Mouse (Mus musculus): ENCODE results near the gene C530008M17Rik. TPM values are rescaled to one million over a fixed set of nuclear protein-coding genes. Genes with fewer than 3 reads are reported as not detected.
"Not testable (repeated sequence)": the region's sequence is repeated elsewhere in the genome, so short reads cannot be mapped to it uniquely, and the experiment has no call there.

The C530008M17Rik gene
- polyA plus RNA-seq, 1 experiment from 2014 or later: 58.5 TPM

DNA sequence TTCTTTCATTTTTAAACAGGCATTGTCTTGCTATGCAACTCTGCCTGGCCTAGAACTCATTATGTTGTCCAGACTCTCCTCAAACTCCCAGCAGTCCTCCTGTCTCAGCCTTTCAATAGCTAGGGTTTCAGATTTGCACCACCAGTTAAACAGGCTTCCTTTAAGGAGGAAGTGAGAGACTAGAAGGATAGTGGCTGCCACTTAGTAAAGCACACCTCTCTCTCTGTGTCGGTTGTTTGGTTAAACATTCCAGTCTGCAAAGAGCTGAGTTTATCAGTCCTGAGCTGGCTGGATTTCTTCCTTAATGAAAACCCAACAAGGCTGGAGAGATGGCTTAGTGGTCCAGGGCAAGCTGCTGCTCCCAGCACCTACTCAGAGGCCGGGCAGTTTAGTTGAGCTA is 236.3 kb downstream of the C530008M17Rik start:
- ATAC-seq (ENCODE audit: low read depth): no peak
- Histone ChIP-seq H3K27me3 (no peaks in the 10 kb centered on the region), H3K27ac (replicated peaks) (no peak overlapping the region), H3K9me3 (no peaks in the 10 kb centered on the region), H3K4me2 (no peak overlapping the region), H3K9ac (no peak overlapping the region), H3K4me3 (no peak overlapping the region), H3K4me1 (replicated peaks) (no peaks in the 10 kb centered on the region), H3K36me3 (peaks cover 79% of the 10 kb centered on the region)
- WGBS: 95% methylated on average over 2 of the region's 2 CpGs

GRCm38 (mm10) chr5:76893084-76893483 is 236.8 kb downstream of the C530008M17Rik start:
- Histone ChIP-seq H3K9me3 (no peaks in the 10 kb centered on the region), H3K27me3 (no peaks in the 10 kb centered on the region), H3K9ac (no peak overlapping the region), H3K27ac (replicated peaks) (no peak overlapping the region), H3K36me3 (peaks cover 78% of the 10 kb centered on the region), H3K4me2 (no peak overlapping the region), H3K4me3 (no peak overlapping the region), H3K4me1 (replicated peaks) (no peaks in the 10 kb centered on the region)
- 94% methylated on average over 2 of the region's 2 CpGs for WGBS
- ATAC-seq (ENCODE audit: low read depth): no peak

DNA sequence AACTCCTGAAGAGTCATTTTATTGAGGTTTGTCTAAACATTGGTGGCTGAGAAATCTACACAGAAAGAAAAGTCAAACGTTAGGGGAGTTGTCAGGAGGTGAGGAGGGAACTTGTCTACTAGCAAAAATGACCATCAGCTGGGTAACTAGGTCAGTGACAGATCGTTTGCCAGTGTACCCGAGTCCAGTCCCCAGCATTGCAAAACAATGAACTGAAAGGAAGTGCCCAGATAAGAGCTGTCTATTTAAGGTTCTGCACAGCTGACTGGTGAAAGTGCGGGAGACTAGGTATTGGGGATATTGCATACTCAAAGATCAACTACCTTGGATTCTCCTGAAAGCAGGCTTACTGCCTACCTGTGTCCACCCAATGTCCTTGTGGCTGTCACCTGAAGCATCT is 245.8 kb downstream of the C530008M17Rik start:
- WGBS: 83% methylated on average over 4 of the region's 4 CpGs
- H3K4me1 ChIP-seq (replicated peaks): peaks cover 14% of the 10 kb centered on the region
- H3K9me3 ChIP-seq: no peaks in the 10 kb centered on the region
- no peak for ATAC-seq (ENCODE audit: low read depth)
- H3K4me3 ChIP-seq: no peak overlapping the region
- no peaks in the 10 kb centered on the region for H3K27me3 ChIP-seq
- no peak overlapping the region for H3K27ac ChIP-seq (replicated peaks)
- H3K4me2 ChIP-seq: no peak overlapping the region
- H3K36me3 ChIP-seq: peaks cover 12% of the 10 kb centered on the region; the same call in 1 of the 2 replicates
- no peak overlapping the region for H3K9ac ChIP-seq

GRCm38 (mm10) chr5:76904713-76905404 is 248.5 kb downstream of the C530008M17Rik start:
- Histone ChIP-seq H3K4me2 (peak overlapping the region; percentile 79), H3K9ac (peak overlapping the region; percentile 87), H3K4me3 (peak overlapping the region; percentile 74), H3K27ac (replicated peaks) (peak overlapping the region; percentile 91), H3K27me3 (no peaks in the 10 kb centered on the region), H3K36me3 (peaks cover 2% of the 10 kb centered on the region; the same call in 1 of the 2 replicates), H3K9me3 (no peaks in the 10 kb centered on the region), H3K4me1 (replicated peaks) (peaks cover 14% of the 10 kb centered on the region)
- peak; percentile 78 for ATAC-seq (ENCODE audit: low read depth)
- WGBS: 2% methylated on average over 19 of the region's 19 CpGs

GRCm38 (mm10) chr5:76905405-76906154 is 249.3 kb downstream of the C530008M17Rik start, which contains the start of gene Aasdh:
Gene Aasdh (minus strand): TSS chr5:76905514.
- H3K9me3 ChIP-seq: no peaks in the 10 kb centered on the region
- WGBS: under 1% methylated on average over 47 of the region's 47 CpGs
- peak within 1 kb of the TSS; percentile 79 for H3K4me2 ChIP-seq
- no peaks in the 10 kb centered on the region for H3K27me3 ChIP-seq
- H3K4me3 ChIP-seq: peak within 1 kb of the TSS; percentile 74
- ATAC-seq (ENCODE audit: low read depth): peak; percentile 99
- H3K9ac ChIP-seq: peak within 1 kb of the TSS; percentile 87
- H3K4me1 ChIP-seq (replicated peaks): peaks cover 14% of the 10 kb centered on the region
- no peaks in the 10 kb centered on the region for H3K36me3 ChIP-seq
- peak within 1 kb of the TSS; percentile 91 for H3K27ac ChIP-seq (replicated peaks)

DNA sequence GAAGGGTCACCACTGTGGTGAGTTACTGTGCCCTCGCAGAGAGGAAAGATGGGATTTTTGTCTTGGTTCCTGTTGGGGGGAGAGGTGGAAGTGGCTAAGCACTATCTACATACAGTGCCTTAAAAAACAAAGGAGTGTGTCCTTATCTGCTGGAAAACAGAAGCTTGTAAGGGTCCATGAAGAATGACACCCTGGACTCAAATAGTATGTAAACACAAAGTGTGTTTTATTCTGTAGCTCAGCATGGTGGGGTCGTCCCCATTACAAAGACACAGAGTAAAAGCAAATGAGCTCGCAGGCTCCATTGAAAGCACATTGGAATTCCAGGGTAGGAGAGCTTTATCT is 249.8 kb downstream of the C530008M17Rik start:
- no peak for ATAC-seq (ENCODE audit: low read depth)
- H3K9ac ChIP-seq: peak overlapping the region; percentile 87
- H3K27me3 ChIP-seq: no peaks in the 10 kb centered on the region
- 31% methylated on average over 3 of the region's 3 CpGs for WGBS
- peak overlapping the region; percentile 74 for H3K4me3 ChIP-seq
- no peaks in the 10 kb centered on the region for H3K9me3 ChIP-seq
- peaks cover 14% of the 10 kb centered on the region for H3K4me1 ChIP-seq (replicated peaks)
- peak overlapping the region; percentile 91 for H3K27ac ChIP-seq (replicated peaks)
- H3K36me3 ChIP-seq: no peaks in the 10 kb centered on the region
- H3K4me2 ChIP-seq: peak overlapping the region; percentile 79

- no peaks in the 10 kb centered on the region for H3K9me3 ChIP-seq
- H3K4me2 ChIP-seq: no peak overlapping the region
- H3K36me3 ChIP-seq: peaks cover 14% of the 10 kb centered on the region
- no peak overlapping the region for H3K4me3 ChIP-seq
- no peak for ATAC-seq (ENCODE audit: low read depth)
- no peak overlapping the region for H3K9ac ChIP-seq
- H3K27me3 ChIP-seq: no peaks in the 10 kb centered on the region
- peaks cover 8% of the 10 kb centered on the region for H3K4me1 ChIP-seq (replicated peaks)
- H3K27ac ChIP-seq (replicated peaks): no peak overlapping the region
- WGBS: 82% methylated on average over 3 of the region's 3 CpGs
Observed at GRCm38 (mm10) chr5:76910807-76911206, 254.5 kb downstream of the C530008M17Rik start.

DNA sequence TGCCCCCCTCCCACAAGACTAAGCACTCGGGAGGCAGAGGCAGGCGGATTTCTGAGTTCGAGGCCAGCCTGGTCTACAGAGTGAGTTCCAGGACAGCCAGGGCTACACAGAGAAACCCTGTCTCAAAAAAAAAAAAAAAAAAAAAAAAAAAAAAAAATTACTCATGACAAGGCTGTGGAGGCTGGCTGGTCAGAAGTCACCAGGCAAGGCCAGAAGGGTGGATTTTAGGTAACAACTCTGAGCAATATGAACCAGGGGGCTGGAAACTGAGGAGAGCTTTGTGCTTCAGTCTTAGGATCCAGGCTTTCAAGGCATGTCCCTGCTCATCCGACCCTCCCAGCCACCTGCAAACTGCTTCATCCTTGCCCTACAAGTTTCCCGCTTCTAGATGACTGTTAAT is 256.2 kb downstream of the C530008M17Rik start:
- not testable (repeated sequence) for H3K4me3 ChIP-seq; H3K4me2 ChIP-seq; H3K4me1 ChIP-seq (replicated peaks); ATAC-seq (ENCODE audit: low read depth); H3K27me3 ChIP-seq; H3K9ac ChIP-seq; H3K27ac ChIP-seq (replicated peaks); H3K9me3 ChIP-seq
- 97% methylated on average over 5 of the region's 5 CpGs for WGBS
- peaks cover 16% of the 10 kb centered on the region for H3K36me3 ChIP-seq

GRCm38 (mm10) chr5:76922833-76923232 is 266.5 kb downstream of the C530008M17Rik start:
- WGBS: 69% methylated on average over 4 of the region's 4 CpGs
- H3K4me2 ChIP-seq: no peak overlapping the region
- ATAC-seq (ENCODE audit: low read depth): no peak
- no peaks in the 10 kb centered on the region for H3K27me3 ChIP-seq
- H3K27ac ChIP-seq (replicated peaks): no peak overlapping the region
- peaks cover 58% of the 10 kb centered on the region for H3K36me3 ChIP-seq
- no peak overlapping the region for H3K9ac ChIP-seq
- H3K9me3 ChIP-seq: 0 out of 2 replicates have a peak, but pooled peaks cover 6% of the 10 kb centered on the region
- no peaks in the 10 kb centered on the region for H3K4me1 ChIP-seq (replicated peaks)
- no peak overlapping the region for H3K4me3 ChIP-seq

Other genes with a start within 250 kb of the C530008M17Rik start
- gene Gm7271, start 172.5 kb upstream of the C530008M17Rik start, polyA plus RNA-seq (2015; fragmentation: Nextera tagmentation; extraction: Ambion mirVana): 11.6 and 15.5 TPM in 2 replicates
- 53.2 and 56.7 TPM in 2 replicates for gene Exoc1, start 127.2 kb upstream of the C530008M17Rik start, polyA plus RNA-seq (2015; fragmentation: Nextera tagmentation; extraction: Ambion mirVana)
- 3.6 and 5.1 TPM in 2 replicates for gene Cep135, start 67.8 kb upstream of the C530008M17Rik start, polyA plus RNA-seq (2015; fragmentation: Nextera tagmentation; extraction: Ambion mirVana)
- gene Aasdh, start 249.0 kb downstream of the C530008M17Rik start, polyA plus RNA-seq (2015; fragmentation: Nextera tagmentation; extraction: Ambion mirVana): 18.3 and 21.6 TPM in 2 replicates